Mouse (Mus musculus) ES-E14 (cell line): Measurements from ENCODE around the gene Znhit3. TPM values are rescaled to one million over a fixed set of nuclear protein-coding genes. Genes with fewer than 3 reads are reported as not detected.

Source experiments
- DNase-seq: peaks from one replicate; pipeline ENCODE4 v3.0.0-alpha.2; 2013; ENCODE audit warnings: low read depth, low spot score
- H3K27ac ChIP-seq: 2 replicates; pipeline ENCODE4 v1.5.1; 2012; ENCODE audit warnings: low read depth, mild to moderate bottlenecking, low read length, moderate library complexity, mixed read lengths; ENCODE audit not compliant: poor library complexity, insufficient read depth, severe bottlenecking
- H3K36me3 ChIP-seq: 2 replicates; pipeline ENCODE4 v1.6.1; 2012; ENCODE audit warnings: mild to moderate bottlenecking, low read length, moderate library complexity, mixed read lengths; ENCODE audit not compliant: control insufficient read depth, poor library complexity, insufficient read depth, severe bottlenecking
- H3K4me1 ChIP-seq, 2 experiments: fragments of 150-350 bp in 1 of 2; sonication (generic) in 1 of 2; 2 replicates each; pipeline ENCODE4 v1.6.1; 2012; ENCODE audit warnings: low read length in 2 of 2, mild to moderate bottlenecking in 1 of 2, mixed read lengths in 1 of 2; ENCODE audit not compliant: control insufficient read depth in 2 of 2, insufficient read depth in 2 of 2, poor library complexity in 1 of 2
- H3K4me3 ChIP-seq, 2 experiments: fragments of 150-350 bp in 1 of 2; sonication (generic) in 1 of 2; 2 replicates each; pipeline ENCODE4 v1.5.1; 2012; ENCODE audit warnings: low read length in 2 of 2, low read depth in 1 of 2, mild to moderate bottlenecking in 1 of 2, mixed read lengths in 1 of 2; ENCODE audit not compliant: insufficient read depth in 1 of 2, poor library complexity in 1 of 2, severe bottlenecking in 1 of 2
- H3K9ac ChIP-seq: 2 replicates; pipeline ENCODE4 v1.6.1; 2012; ENCODE audit warnings: low read depth, mild to moderate bottlenecking, low read length, mixed read lengths; ENCODE audit not compliant: poor library complexity, insufficient read depth, severe bottlenecking
- H3K9me3 ChIP-seq: fragments of 150-350 bp; sonication (generic); 2 replicates; pipeline ENCODE4 v1.6.1; 2012; ENCODE audit warnings: low read depth, mild to moderate bottlenecking, low read length; ENCODE audit not compliant: control insufficient read depth, insufficient read depth
- CHD2 ChIP-seq: IDR thresholded peaks from 2 replicates; pipeline ENCODE4 v1.6.1; 2014; ENCODE audit warnings: mild to moderate bottlenecking, low read depth, low read length, inconsistent platforms
- HCFC1 ChIP-seq: IDR thresholded peaks from 2 replicates; pipeline ENCODE4 v1.6.1; 2012; ENCODE audit warnings: low read length, inconsistent platforms, borderline replicate concordance; ENCODE audit not compliant: insufficient read depth
- MAFK ChIP-seq: IDR thresholded peaks from 2 replicates; pipeline ENCODE4 v1.6.1; 2014; ENCODE audit warnings: mild to moderate bottlenecking, low read depth, low read length, inconsistent platforms; ENCODE audit not compliant: insufficient read depth
- ZC3H11A ChIP-seq: IDR thresholded peaks from 2 replicates; pipeline ENCODE4 v1.6.1; 2012; ENCODE audit warnings: low read depth, mild to moderate bottlenecking, inconsistent platforms, low read length, borderline replicate concordance
- ZNF384 ChIP-seq: IDR thresholded peaks from 2 replicates; pipeline ENCODE4 v1.6.1; 2012; ENCODE audit warnings: low read depth, low read length, inconsistent platforms
- in situ Hi-C, 2 experiments: fragments of 600-800 bp; cut with MboI; formaldehyde crosslinking; loops; one replicate each; pipeline ENCODE4 v1.15.1; 2025; ENCODE audit warnings: low sequenced_read_pairs in 2 of 2, inconsistent platforms in 1 of 2; ENCODE audit not compliant: unreplicated experiment in 2 of 2
- total RNA-seq: library from RNA; depleted of rRNA; stranded (reverse); fragments of 300-350 nt; gene quantifications from 2 replicates; pipeline ENCODE4 v1.2.3, GENCODE M21; 2012

Znhit3 gene
- total RNA-seq, 1 experiment = 80.4 TPM

DNA sequence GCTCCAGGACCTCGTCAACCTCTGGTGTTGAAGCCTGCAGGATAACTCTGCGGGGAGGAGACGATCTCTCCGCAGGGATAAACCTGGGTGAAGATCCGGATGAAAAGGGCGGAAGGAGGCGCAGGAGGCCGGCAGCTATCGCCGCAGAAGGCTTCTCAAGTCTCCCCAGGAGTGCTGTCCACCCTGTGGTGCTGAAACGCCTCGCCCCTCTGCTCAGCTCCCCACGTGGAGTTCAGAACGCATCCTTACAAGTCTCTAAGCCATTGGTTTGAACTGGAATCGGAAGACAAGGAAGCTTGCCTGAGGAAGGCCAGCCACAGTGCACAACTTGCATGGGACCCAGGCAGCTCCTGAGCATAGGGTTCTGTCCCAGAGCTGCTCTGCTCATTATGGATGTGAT, 27.8 kb upstream of the Znhit3 start:
- peak; percentile 86 for DNase-seq
- TF ChIP-seq MAFK (no peak), ZNF384 (no peak), HCFC1 (peak; percentile 47; the same call in 1 of the 2 replicates)

GRCm38 (mm10) chr11:84940140-84940539, 24.0 kb upstream of the Znhit3 start:
- Histone ChIP-seq H3K9me3 (no peaks in the 10 kb centered on the region), H3K27ac (no peak overlapping the region), H3K4me1 (no peaks in the 10 kb centered on the region; a peak in 2 of 4 replicates), H3K9ac (no peak overlapping the region), H3K4me3 (no peak overlapping the region), H3K36me3 (no peaks in the 10 kb centered on the region)
- DNase-seq = no peak
- TF ChIP-seq ZC3H11A (no peak), HCFC1 (no peak), CHD2 (no peak), MAFK (no peak), ZNF384 (no peak)
- in situ Hi-C loops = no loop called here

More for the DNA sequence above, 27.8 kb upstream of the Znhit3 start:
- Histone ChIP-seq H3K9me3 (no peaks in the 10 kb centered on the region), H3K9ac (peak overlapping the region; percentile 9), H3K36me3 (no peaks in the 10 kb centered on the region), H3K4me3 (peak overlapping the region; percentile 52 to 58; a peak in 3 of 4 replicates), H3K27ac (peak overlapping the region; percentile 91), H3K4me1 (peaks cover 3 to 25% of the 10 kb centered on the region in 2 experiments; a peak in 3 of 4 replicates)
- in situ Hi-C loops = no loop called here

GRCm38 (mm10) chr11:84939508-84940053, 23.4 kb upstream of the Znhit3 start:
- DNase-seq = no peak
- TF ChIP-seq HCFC1 (no peak), ZC3H11A (no peak), MAFK (no peak), CHD2 (no peak), ZNF384 (no peak)

GRCm38 (mm10) chr11:84932261-84932660, 16.1 kb upstream of the Znhit3 start:
- DNase-seq = no peak

More at GRCm38 (mm10) chr11:84939508-84940053, 23.4 kb upstream of the Znhit3 start:
- no peak overlapping the region for H3K9ac ChIP-seq
- H3K4me1 ChIP-seq = no peaks in the 10 kb centered on the region; a peak in 2 of 4 replicates
- H3K36me3 ChIP-seq = no peaks in the 10 kb centered on the region
- no peak overlapping the region for H3K4me3 ChIP-seq
- H3K27ac ChIP-seq = no peak overlapping the region
- in situ Hi-C loops = no loop called here
- H3K9me3 ChIP-seq = no peaks in the 10 kb centered on the region

GRCm38 (mm10) chr11:84920981-84921380, 4.8 kb upstream of the Znhit3 start:
- Histone ChIP-seq H3K27ac (no peak overlapping the region), H3K9ac (no peak overlapping the region), H3K36me3 (no peaks in the 10 kb centered on the region), H3K4me3 (no peak overlapping the region), H3K4me1 (peaks cover 0 to 2% of the 10 kb centered on the region in 2 experiments; a peak in 1 of 4 replicates), H3K9me3 (no peaks in the 10 kb centered on the region)
- no peak for DNase-seq
- TF ChIP-seq HCFC1 (no peak), ZNF384 (no peak), CHD2 (no peak), MAFK (no peak), ZC3H11A (no peak)
- in situ Hi-C loops = no loop called here

More at GRCm38 (mm10) chr11:84932261-84932660, 16.1 kb upstream of the Znhit3 start:
- H3K36me3 ChIP-seq = no peaks in the 10 kb centered on the region
- no peak overlapping the region for H3K4me3 ChIP-seq
- TF ChIP-seq HCFC1 = no peak
- TF ChIP-seq MAFK = no peak
- TF ChIP-seq ZC3H11A = no peak
- no peak for TF ChIP-seq ZNF384
- TF ChIP-seq CHD2 = no peak
- no peaks in the 10 kb centered on the region for H3K9me3 ChIP-seq
- peaks cover 0 to 3% of the 10 kb centered on the region in 2 experiments; a peak in 2 of 4 replicates for H3K4me1 ChIP-seq
- H3K27ac ChIP-seq = no peak overlapping the region
- no peak overlapping the region for H3K9ac ChIP-seq
- in situ Hi-C loops = no loop called here
